Mouse (Mus musculus) activated CD4-positive, CD25-positive, alpha-beta regulatory T cell, adult 4 months (primary cell): Measurements from ENCODE around the gene Hist1h4j. TPM values are rescaled to one million over a fixed set of nuclear protein-coding genes. Genes with fewer than 3 reads are reported as not detected.

Experiments
- ATAC-seq: one replicate; pipeline ENCODE4 v1.8.0; 2017
- polyA plus RNA-seq, 2 experiments: library from polyadenylated mRNA; unstranded; fragments of 100-300 nt; shearing (Covaris generic); gene quantifications; one replicate each; pipeline ENCODE4 v1.2.1; 2017

Hist1h4j gene
- polyA plus RNA-seq = under 1 TPM in 1 of 2 experiments, not detected in 1; 0.61 TPM

DNA sequence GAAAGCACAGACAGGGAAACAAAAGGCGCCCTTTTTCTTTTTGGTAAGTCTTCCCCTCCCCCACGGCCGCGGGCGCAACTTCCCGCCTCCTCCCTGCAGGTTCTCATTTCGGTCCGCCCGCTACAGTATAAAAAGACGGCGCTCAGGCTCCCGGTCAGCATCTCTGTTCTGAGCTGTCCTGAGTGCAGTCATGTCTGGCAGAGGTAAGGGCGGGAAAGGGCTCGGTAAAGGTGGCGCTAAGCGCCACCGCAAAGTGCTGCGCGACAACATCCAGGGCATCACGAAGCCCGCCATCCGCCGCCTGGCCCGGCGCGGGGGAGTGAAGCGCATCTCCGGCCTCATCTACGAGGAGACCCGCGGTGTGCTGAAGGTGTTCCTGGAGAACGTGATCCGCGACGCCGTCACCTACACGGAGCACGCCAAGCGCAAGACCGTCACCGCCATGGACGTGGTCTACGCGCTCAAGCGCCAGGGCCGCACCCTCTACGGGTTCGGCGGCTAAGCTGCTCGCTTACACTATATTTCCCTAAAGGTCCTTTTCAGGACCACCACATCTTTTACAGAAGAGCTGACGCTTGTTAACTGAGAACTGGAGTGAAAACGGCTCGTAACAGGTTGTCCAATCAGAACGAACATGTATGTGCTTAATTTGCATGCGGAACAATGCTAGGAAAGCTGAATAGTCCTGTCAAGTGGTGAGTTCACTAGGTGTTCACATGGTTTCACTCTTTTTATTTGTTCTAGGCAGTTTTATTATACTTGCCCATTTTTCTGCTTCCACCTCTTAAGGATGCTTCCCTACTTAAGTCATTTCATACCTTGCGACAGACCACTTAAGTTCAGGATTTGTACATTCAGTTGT lies at the start of gene Hist1h4j:
Hist1h4j (plus strand) TSS at position 159 of the 862 bp plus-strand sequence.
- peak; percentile 73 for ATAC-seq

DNA sequence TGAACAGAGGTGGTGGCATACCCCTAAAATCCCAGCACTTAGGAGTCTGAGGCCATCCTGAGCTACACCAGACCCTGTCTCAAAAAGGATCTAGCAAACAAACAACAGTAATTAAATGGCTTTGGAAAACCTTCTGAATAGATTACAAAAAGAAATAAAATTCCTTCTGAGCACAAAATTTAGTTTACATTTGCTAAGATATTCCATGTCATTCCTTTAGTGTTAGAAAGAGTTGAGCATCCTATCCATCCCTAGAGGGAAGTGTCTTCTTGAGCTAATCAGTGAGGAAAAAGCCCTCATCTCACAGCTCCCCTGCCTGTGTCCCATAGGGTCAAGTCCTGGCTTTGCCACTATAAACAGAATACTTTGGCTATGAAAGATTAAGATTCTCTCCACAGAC lies 37.1 kb upstream of the Hist1h4j start, which contains the start of gene Olfr1359:
Olfr1359 (plus strand) TSS at position 301 of the 400 bp plus-strand sequence.
- no peak for ATAC-seq

DNA sequence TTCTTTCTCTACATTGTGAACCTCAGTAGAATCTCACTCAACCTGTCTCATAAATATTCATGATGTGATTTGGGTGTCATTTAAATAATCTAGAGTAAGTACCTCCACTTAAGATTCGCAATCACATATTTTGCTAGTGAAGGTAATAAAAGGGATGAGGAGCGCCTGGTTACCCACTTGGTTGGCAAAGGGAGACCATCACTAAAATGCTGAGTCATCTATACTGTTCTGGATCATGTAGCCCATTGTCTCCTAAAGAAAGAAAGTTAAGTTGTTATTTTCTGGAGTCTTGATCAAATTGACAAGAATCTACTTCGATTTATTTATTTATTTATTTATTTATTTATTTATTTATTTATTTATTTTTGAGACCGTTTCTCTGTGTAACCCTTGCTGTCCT lies 28.2 kb upstream of the Hist1h4j start:
- ATAC-seq = no peak

GRCm38 (mm10) chr13:21710031-21710711 lies 24.7 kb upstream of the Hist1h4j start:
- ATAC-seq = peak; percentile 71

GRCm38 (mm10) chr13:21710821-21711525 lies 23.9 kb upstream of the Hist1h4j start:
- peak; percentile 62 for ATAC-seq

GRCm38 (mm10) chr13:21711698-21712097 lies 23.2 kb upstream of the Hist1h4j start:
- no peak for ATAC-seq

DNA sequence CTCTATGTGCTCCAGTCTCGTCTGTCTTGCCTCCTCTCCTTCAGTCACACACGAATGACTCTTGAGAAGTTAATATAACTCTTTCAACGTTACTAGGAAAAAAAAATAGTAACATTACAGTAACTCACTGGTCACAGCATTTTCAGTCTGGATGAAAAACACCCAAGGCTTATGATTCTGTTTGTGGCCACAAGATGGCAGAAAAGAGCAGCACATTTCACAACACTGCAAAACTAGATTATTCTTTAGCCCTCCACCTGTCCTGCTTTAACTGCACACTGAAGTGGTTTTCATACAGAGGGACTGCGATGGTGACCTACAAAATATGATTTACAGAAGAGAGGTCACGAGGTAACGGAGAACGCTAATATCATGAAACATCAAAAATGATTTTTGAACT lies 20.1 kb upstream of the Hist1h4j start:
- ATAC-seq = no peak

DNA sequence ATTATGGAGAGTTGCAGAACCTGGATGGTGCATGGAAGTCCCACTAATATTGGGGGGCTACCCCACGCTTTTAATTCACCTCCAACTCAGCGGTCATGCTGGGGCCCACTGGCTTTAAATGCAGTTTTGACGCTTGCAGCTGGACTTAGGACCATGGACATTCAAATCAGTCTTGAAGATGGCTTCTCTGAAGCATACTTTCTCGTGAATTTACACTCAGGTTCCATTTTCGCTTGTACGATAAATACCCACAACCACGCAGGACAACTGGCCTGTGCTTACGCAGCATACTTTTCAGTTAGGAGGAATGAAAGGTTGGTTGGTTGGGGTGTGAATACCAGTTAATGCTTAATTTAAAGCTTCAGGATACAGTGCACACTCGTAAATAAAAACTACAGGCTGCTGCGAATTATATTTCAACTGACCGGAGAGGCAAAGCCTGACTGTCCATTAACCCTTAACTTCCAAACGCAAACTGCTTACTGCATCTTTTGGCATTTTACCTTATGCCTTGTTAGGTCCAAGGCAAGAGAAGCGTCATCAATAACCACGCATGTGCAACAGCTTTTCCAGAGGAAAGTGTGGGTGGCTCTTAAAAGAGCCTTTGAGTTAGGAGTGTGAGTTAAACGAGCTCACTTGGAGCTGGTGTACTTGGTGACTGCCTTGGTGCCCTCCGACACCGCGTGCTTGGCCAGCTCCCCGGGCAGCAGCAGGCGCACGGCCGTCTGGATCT lies 19.6 kb upstream of the Hist1h4j start:
- no peak for ATAC-seq

GRCm38 (mm10) chr13:21715864-21716539 lies 18.9 kb upstream of the Hist1h4j start, which contains the start of the genes Hist1h2bl and Hist1h2ai:
Gene Hist1h2bl, minus strand, starts transcription at chr13:21716143.
Gene Hist1h2ai, plus strand, starts transcription at chr13:21716422.
- ATAC-seq = peak; percentile 90

DNA sequence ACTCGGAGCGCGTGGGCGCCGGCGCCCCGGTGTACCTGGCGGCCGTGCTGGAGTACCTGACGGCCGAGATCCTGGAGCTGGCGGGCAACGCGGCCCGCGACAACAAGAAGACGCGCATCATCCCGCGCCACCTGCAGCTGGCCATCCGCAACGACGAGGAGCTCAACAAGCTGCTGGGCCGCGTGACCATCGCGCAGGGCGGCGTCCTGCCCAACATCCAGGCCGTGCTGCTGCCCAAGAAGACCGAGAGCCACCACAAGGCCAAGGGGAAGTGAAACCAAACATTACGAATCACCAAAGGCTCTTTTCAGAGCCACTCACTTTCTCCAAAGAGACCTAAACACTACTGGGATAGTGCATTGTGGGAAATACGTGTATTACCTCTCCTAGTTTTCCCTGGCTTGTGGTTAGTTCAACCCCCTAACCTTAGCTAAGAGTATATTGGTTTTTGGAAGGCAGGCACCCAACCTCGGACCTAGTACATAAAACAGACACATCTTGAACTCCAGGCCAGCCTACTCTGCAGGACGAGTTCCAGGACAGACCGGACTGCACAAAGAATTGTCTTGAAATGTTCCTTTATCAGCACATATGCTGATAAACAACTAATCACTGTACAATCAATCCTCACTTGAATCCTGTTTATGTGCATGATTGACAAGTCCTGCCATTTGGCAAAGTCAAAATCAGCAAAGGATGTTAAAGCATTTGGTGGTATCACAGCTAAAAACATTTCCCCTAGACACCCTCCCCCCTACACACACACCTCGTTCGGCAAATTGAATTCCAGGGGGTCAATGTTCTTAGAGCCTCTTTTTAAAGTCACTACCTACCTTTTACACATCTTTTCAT lies 18.1 kb upstream of the Hist1h4j start:
- peak; percentile 3 for ATAC-seq

GRCm38 (mm10) chr13:21717397-21718357 lies 17.2 kb upstream of the Hist1h4j start, which contains the start of gene Hist1h3h:
Gene Hist1h3h, plus strand, starts transcription at chr13:21717659.
- ATAC-seq = peak; percentile 47

GRCm38 (mm10) chr13:21718381-21719080 lies 16.3 kb upstream of the Hist1h4j start:
- no peak for ATAC-seq

DNA sequence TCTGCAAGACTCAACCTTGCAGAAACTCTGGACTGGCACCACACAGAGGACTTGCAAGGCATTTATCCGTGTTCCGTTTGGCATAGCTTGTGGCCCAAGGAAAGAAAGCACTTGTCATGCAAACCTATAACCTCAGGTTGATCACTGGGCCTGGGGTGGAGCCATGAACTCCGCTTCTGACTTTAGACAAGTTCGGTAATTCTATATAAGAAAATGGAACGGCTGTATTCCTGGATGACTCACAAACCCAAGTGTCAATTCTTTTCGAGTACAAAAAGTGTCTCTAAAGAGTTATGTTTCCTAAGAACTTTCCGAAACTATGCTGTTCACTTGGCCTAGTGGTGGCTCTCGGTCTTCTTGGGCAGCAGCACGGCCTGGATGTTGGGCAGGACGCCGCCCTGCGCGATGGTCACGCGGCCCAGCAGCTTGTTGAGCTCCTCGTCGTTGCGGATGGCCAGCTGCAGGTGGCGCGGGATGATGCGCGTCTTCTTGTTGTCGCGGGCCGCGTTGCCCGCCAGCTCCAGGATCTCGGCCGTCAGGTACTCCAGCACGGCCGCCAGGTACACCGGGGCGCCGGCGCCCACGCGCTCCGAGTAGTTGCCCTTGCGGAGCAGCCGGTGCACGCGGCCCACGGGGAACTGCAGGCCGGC lies 13.6 kb upstream of the Hist1h4j start:
- ATAC-seq = peak; percentile 11

- ATAC-seq = peak; percentile 94
Observed at GRCm38 (mm10) chr13:21721757-21722372, 13.0 kb upstream of the Hist1h4j start, which contains the start of gene Hist1h2bm. Gene Hist1h2bm, plus strand, starts transcription at chr13:21722044.

DNA sequence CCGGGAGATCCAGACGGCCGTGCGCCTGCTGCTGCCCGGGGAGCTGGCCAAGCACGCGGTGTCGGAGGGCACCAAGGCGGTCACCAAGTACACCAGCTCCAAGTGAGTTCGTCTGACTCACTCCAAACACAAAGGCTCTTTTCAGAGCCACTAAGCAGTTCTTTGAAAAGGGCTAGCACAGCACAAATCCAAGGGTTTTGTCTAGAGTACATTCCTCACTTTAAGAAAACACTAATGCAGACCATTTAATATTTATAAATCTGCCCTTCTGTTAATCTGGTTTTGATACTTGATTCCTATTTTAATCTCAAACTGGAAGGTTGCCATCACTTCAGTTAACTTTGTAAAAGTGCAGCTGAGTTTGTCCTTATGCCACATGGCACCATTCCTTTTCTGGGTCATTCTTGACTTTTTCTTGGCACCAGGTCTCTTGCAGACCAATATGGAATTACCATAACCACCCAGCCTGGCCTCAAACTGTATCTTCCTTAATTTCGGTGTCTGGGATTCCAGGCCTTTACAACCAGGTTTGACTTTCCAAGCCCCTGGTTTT lies 12.4 kb upstream of the Hist1h4j start:
- no peak for ATAC-seq

- no peak for ATAC-seq
Observed at GRCm38 (mm10) chr13:21722993-21723836, 11.6 kb upstream of the Hist1h4j start.
